8 mouse cellular contexts compared by ENCODE assay signal in genomic region chr5:43948111-43948743, GRCm38 (mm10). TPM values are rescaled to one million over a fixed set of nuclear protein-coding genes. Genes with fewer than 3 reads are reported as not detected.
DNase-seq lines count a peak whose midpoint lies in the region; ATAC-seq lines count a peak whose summit lies in the region.

No protein-coding gene starts in this region.

- H3K36me3 ChIP-seq in limb, embryonic 13.5 days: no peaks in the 10 kb centered on the region
- no peaks in the 10 kb centered on the region for H3K36me3 ChIP-seq in midbrain, embryonic 13.5 days

- ATAC-seq in limb, embryonic 13.5 days (ENCODE audit: low FRiP score, low read depth): peak; percentile 89
- ATAC-seq in midbrain, embryonic 13.5 days: peak; percentile 91

- DNase-seq in T-cell, adult 2 months (ENCODE audit: low spot score): peak; percentile 78
- peak; percentile 28 to 38 for DNase-seq in cerebellum, postnatal 14 days
- peak; percentile 23 for DNase-seq in gastrocnemius, postnatal 14 days
- peak; percentile 31 for DNase-seq in hindlimb bud, embryonic 11.5 days (ENCODE audit: extremely low spot score, low read depth, low spot score)
- DNase-seq in spleen, adult 12 weeks (ENCODE audit: low spot score): peak; percentile 52
- DNase-seq in layer of hippocampus, adult 9-11 months: no peak

- 0 out of 2 replicates have a peak overlapping the region, but pooled peaks have one; percentile 26 for H3K9ac ChIP-seq in limb, embryonic 13.5 days
- H3K9ac ChIP-seq in midbrain, embryonic 13.5 days (replicated peaks): peak overlapping the region; percentile 32; the same call in 1 of the 2 replicates

- no peaks in the 10 kb centered on the region for H3K27me3 ChIP-seq in limb, embryonic 13.5 days
- no peaks in the 10 kb centered on the region for H3K27me3 ChIP-seq in midbrain, embryonic 13.5 days

- intact Hi-C loops in gastrocnemius, postnatal 14 days (cut with DNase I; ENCODE audit: low total_unique reads): no loop called here

- peaks cover 24% of the 10 kb centered on the region for H3K4me1 ChIP-seq in limb, embryonic 13.5 days
- H3K4me1 ChIP-seq in midbrain, embryonic 13.5 days (replicated peaks): peaks cover 17% of the 10 kb centered on the region

- H3K9me3 ChIP-seq in limb, embryonic 13.5 days: no peaks in the 10 kb centered on the region
- no peaks in the 10 kb centered on the region for H3K9me3 ChIP-seq in midbrain, embryonic 13.5 days

- peak overlapping the region; percentile 36 for H3K4me3 ChIP-seq in limb, embryonic 13.5 days
- H3K4me3 ChIP-seq in midbrain, embryonic 13.5 days (replicated peaks): peak overlapping the region; percentile 37

- under 1% methylated on average over 27 of the region's 27 CpGs for WGBS in limb, embryonic 13.5 days
- WGBS in midbrain, embryonic 13.5 days: 4% methylated on average over 27 of the region's 27 CpGs

- 0 out of 2 replicates have a peak overlapping the region, but pooled peaks have one; percentile 1 for H3K27ac ChIP-seq in limb, embryonic 13.5 days
- H3K27ac ChIP-seq in midbrain, embryonic 13.5 days: no peak overlapping the region

- peak overlapping the region; percentile 72 for H3K4me2 ChIP-seq in limb, embryonic 13.5 days (replicated peaks)
- H3K4me2 ChIP-seq in midbrain, embryonic 13.5 days (replicated peaks): peak overlapping the region; percentile 72

RNA-seq across cellular contexts. Expression of gene Fgfbp1, which starts 33.4 kb away (rescaled TPM):
- total RNA-seq in gastrocnemius, postnatal 14 days (2021): not detected
- 14.3 and 17.9 TPM in 2 replicates for polyA plus RNA-seq in limb, embryonic 13.5 days (2015; fragmentation: Nextera tagmentation; extraction: Ambion mirVana)
- 3.2 and 3.6 TPM in 2 replicates for polyA plus RNA-seq in midbrain, embryonic 13.5 days (2015; fragmentation: Nextera tagmentation; extraction: Ambion mirVana)

RNA-seq across cellular contexts. Expression of gene Gm7879, which starts 35.3 kb away (rescaled TPM):
- 1 to 10 TPM; 5.1 to 5.2 TPM for total RNA-seq in gastrocnemius, postnatal 14 days (2021)
- polyA plus RNA-seq in limb, embryonic 13.5 days (2015; fragmentation: Nextera tagmentation; extraction: Ambion mirVana): 0.57 TPM in 1 of 2 replicates, not detected in the other
- polyA plus RNA-seq in midbrain, embryonic 13.5 days (2015; fragmentation: Nextera tagmentation; extraction: Ambion mirVana): 0.50 TPM in 1 of 2 replicates, not detected in the other
